ENCODE assay signal across 8 mouse cellular contexts in genomic region chrX:106189356-106189755, GRCm38 (mm10). TPM values are rescaled to one million over a fixed set of nuclear protein-coding genes. Genes with fewer than 3 reads are reported as not detected.
DNase-seq lines count a peak whose midpoint lies in the region; ATAC-seq and TF ChIP-seq lines count a peak whose summit lies in the region.

No protein-coding gene starts in this region.

- no peak for TF ChIP-seq EP300 in heart, postnatal 0 days (IDR thresholded peaks at IDR 0.05; ENCODE audit: low read depth)

- no peak for DNase-seq in heart, postnatal 0 days (ENCODE audit: low spot score)
- DNase-seq in heart, postnatal 10 days = no peak
- DNase-seq in induced T-regulatory cell, adult 2 months (ENCODE audit: low read depth) = peak; percentile 49
- no peak for DNase-seq in midbrain, embryonic 14.5 days
- no peak for DNase-seq in testis, postnatal 10 days (ENCODE audit: low spot score)
- DNase-seq in embryo, embryonic 10.5 days (ENCODE audit: low spot score) = no peak

- no peaks in the 10 kb centered on the region for H3K27me3 ChIP-seq in heart, postnatal 0 days (ENCODE audit: control insufficient read depth, insufficient read depth, low read length)
- no peaks in the 10 kb centered on the region for H3K27me3 ChIP-seq in midbrain, embryonic 14.5 days (ENCODE audit: control insufficient read depth, insufficient read depth, low read length)

- H3K4me2 ChIP-seq in heart, postnatal 0 days (ENCODE audit: low read depth, low read length) = peak overlapping the region; percentile 72
- H3K4me2 ChIP-seq in midbrain, embryonic 14.5 days (ENCODE audit: low read length) = peak overlapping the region; percentile 63

- H3K9ac ChIP-seq in heart, postnatal 0 days (replicated peaks; ENCODE audit: low read depth, low read length) = no peak overlapping the region
- no peak overlapping the region for H3K9ac ChIP-seq in midbrain, embryonic 14.5 days (replicated peaks; ENCODE audit: low read length)

- H3K4me1 ChIP-seq in heart, postnatal 0 days (ENCODE audit: control insufficient read depth, insufficient read depth) = no peaks in the 10 kb centered on the region; the same call in 1 of the 2 replicates
- peaks cover 6% of the 10 kb centered on the region for H3K4me1 ChIP-seq in brown adipose tissue, adult 24 weeks (ENCODE audit: control insufficient read depth, insufficient read depth, insufficient read length, low read length)
- peaks cover 19% of the 10 kb centered on the region; the same call in 1 of the 2 replicates for H3K4me1 ChIP-seq in midbrain, embryonic 14.5 days (ENCODE audit: control insufficient read depth, insufficient read depth, low read length)

- intact Hi-C loops in heart, postnatal 10 days (cut with DNase I) = loop anchor here (5.0 to 10.0 kb wide), 3 partner anchors 162 to 305 kb away; partner anchors contain the start of genes Atp7a and Atrx

- H3K4me3 ChIP-seq in heart, postnatal 0 days (ENCODE audit: low read depth, low read length) = peak overlapping the region; percentile 64
- H3K4me3 ChIP-seq in brown adipose tissue, adult 24 weeks (ENCODE audit: insufficient read depth, low read depth, low read length) = peak overlapping the region; percentile 93
- H3K4me3 ChIP-seq in midbrain, embryonic 14.5 days (replicated peaks; ENCODE audit: low read depth, low read length) = no peak overlapping the region

- no peaks in the 10 kb centered on the region for H3K36me3 ChIP-seq in heart, postnatal 0 days (replicated peaks; ENCODE audit: control insufficient read depth, insufficient read depth, low read length)
- H3K36me3 ChIP-seq in midbrain, embryonic 14.5 days (ENCODE audit: control insufficient read depth, insufficient read depth, low read length) = peaks cover 3% of the 10 kb centered on the region; the same call in 1 of the 2 replicates

- peak overlapping the region; percentile 78; the same call in 1 of the 2 replicates for H3K27ac ChIP-seq in heart, postnatal 0 days (ENCODE audit: low read depth)
- peak overlapping the region; percentile 77 for H3K27ac ChIP-seq in brown adipose tissue, adult 24 weeks (replicated peaks; ENCODE audit: low read depth, low read length)
- H3K27ac ChIP-seq in midbrain, embryonic 14.5 days (replicated peaks; ENCODE audit: low read depth, low read length) = no peak overlapping the region

- no peaks in the 10 kb centered on the region for H3K9me3 ChIP-seq in heart, postnatal 0 days (replicated peaks; ENCODE audit: control insufficient read depth, low read length)
- H3K9me3 ChIP-seq in midbrain, embryonic 14.5 days (ENCODE audit: control insufficient read depth, low read length) = no peaks in the 10 kb centered on the region

- WGBS in heart, postnatal 0 days = 32% methylated on average over 5 of the region's 5 CpGs
- WGBS in midbrain, embryonic 14.5 days = 64% methylated on average over 5 of the region's 5 CpGs

- TF ChIP-seq CTCF in heart, postnatal 0 days (IDR thresholded peaks at IDR 0.05; ENCODE audit: low read depth) = no peak

- ATAC-seq in heart, postnatal 0 days (ENCODE audit: insufficient read depth, low read depth) = no peak
- no peak for ATAC-seq in midbrain, embryonic 14.5 days (ENCODE audit: low FRiP score, low TSS enrichment)
- no peak for ATAC-seq in megakaryocyte-erythroid progenitor cell, adult 5-6 weeks (replicated peaks; ENCODE audit: low FRiP score, low TSS enrichment, poor library complexity, severe bottlenecking)

RNA-seq across cellular contexts. Expression of gene Pgk1, which starts 2.5 kb away (rescaled TPM):
- total RNA-seq in heart, postnatal 0 days (2014; rRNA removed; ENCODE audit: low replicate concordance) = 801 and 911 TPM in 2 replicates
- polyA plus RNA-seq in heart, postnatal 0 days (2015; fragmentation: Nextera tagmentation; extraction: Ambion mirVana) = 452 and 485 TPM in 2 replicates
- 100 to 1,000 TPM; 557 to 593 TPM for total RNA-seq in heart, postnatal 10 days (2021)
- polyA plus RNA-seq in brown adipose tissue, adult 24 weeks (2012; ENCODE audit: insufficient read depth, insufficient read length, missing spikeins) = 799 and 832 TPM in 2 replicates
- 243 and 266 TPM in 2 replicates for polyA plus RNA-seq in midbrain, embryonic 14.5 days (2014; fragmentation: Nextera tagmentation; extraction: Ambion mirVana)
- total RNA-seq in megakaryocyte-erythroid progenitor cell, adult 5-6 weeks (2014; fragmentation: Nextera tagmentation) = 145 and 149 TPM in 2 replicates
- 164 and 169 TPM in 2 replicates for total RNA-seq in megakaryocyte-erythroid progenitor cell, adult 5-6 weeks (2017)

RNA-seq across cellular contexts. Expression of gene Taf9b, which starts 31.6 kb away (rescaled TPM):
- 18.6 and 21.3 TPM in 2 replicates for total RNA-seq in heart, postnatal 0 days (2014; rRNA removed; ENCODE audit: low replicate concordance)
- polyA plus RNA-seq in heart, postnatal 0 days (2015; fragmentation: Nextera tagmentation; extraction: Ambion mirVana) = 19.6 and 22.1 TPM in 2 replicates
- total RNA-seq in heart, postnatal 10 days (2021) = 10 to 100 TPM; 12.9 to 15.7 TPM
- 6.1 and 15.1 TPM in 2 replicates for polyA plus RNA-seq in brown adipose tissue, adult 24 weeks (2012; ENCODE audit: insufficient read depth, insufficient read length, missing spikeins)
- 15.0 and 18.2 TPM in 2 replicates for polyA plus RNA-seq in midbrain, embryonic 14.5 days (2014; fragmentation: Nextera tagmentation; extraction: Ambion mirVana)
- total RNA-seq in megakaryocyte-erythroid progenitor cell, adult 5-6 weeks (2014; fragmentation: Nextera tagmentation) = 13.4 and 13.8 TPM in 2 replicates
- total RNA-seq in megakaryocyte-erythroid progenitor cell, adult 5-6 weeks (2017) = 9.7 and 13.6 TPM in 2 replicates

RNA-seq across cellular contexts. Expression of gene Tlr13, which starts 46.4 kb away (rescaled TPM):
- 1.0 and 1.1 TPM in 2 replicates for total RNA-seq in heart, postnatal 0 days (2014; rRNA removed; ENCODE audit: low replicate concordance)
- polyA plus RNA-seq in heart, postnatal 0 days (2015; fragmentation: Nextera tagmentation; extraction: Ambion mirVana) = 0.40 and 0.43 TPM in 2 replicates
- total RNA-seq in heart, postnatal 10 days (2021) = 1 to 10 TPM; 1.5 TPM
- polyA plus RNA-seq in brown adipose tissue, adult 24 weeks (2012; ENCODE audit: insufficient read depth, insufficient read length, missing spikeins) = 0.59 and 0.75 TPM in 2 replicates
- polyA plus RNA-seq in midbrain, embryonic 14.5 days (2014; fragmentation: Nextera tagmentation; extraction: Ambion mirVana) = 0.13 and 0.41 TPM in 2 replicates
- total RNA-seq in megakaryocyte-erythroid progenitor cell, adult 5-6 weeks (2014; fragmentation: Nextera tagmentation) = not detected in 2 replicates
- 0.50 and 0.99 TPM in 2 replicates for total RNA-seq in megakaryocyte-erythroid progenitor cell, adult 5-6 weeks (2017)
